Mouse (Mus musculus) embryonic facial prominence, embryonic 15.5 days (tissue): ENCODE data around the gene Angptl7. TPM values are rescaled to one million over a fixed set of nuclear protein-coding genes. Genes with fewer than 3 reads are reported as not detected.

Source experiments
- ATAC-seq: fragments of 200-750 bp; cut with Nextera tagmentation; 2 replicates; pipeline ENCODE4 v1.8.0; 2017; ENCODE audit warnings: low read depth, moderate TSS enrichment; ENCODE audit not compliant: insufficient number of reproducible peaks, low FRiP score, low TSS enrichment
- H3K27ac ChIP-seq: fragments of 300-500 bp; sonication (generic); replicated peaks from 2 replicates; pipeline ENCODE4 v1.5.1; 2015; ENCODE audit warnings: mild to moderate bottlenecking, inconsistent platforms
- H3K27me3 ChIP-seq: fragments of 300-500 bp; sonication (generic); 2 replicates; pipeline ENCODE4 v1.6.1; 2015; ENCODE audit warnings: inconsistent platforms
- H3K36me3 ChIP-seq: fragments of 300-500 bp; sonication (generic); 2 replicates; pipeline ENCODE4 v1.6.1; 2015; ENCODE audit warnings: mild to moderate bottlenecking, inconsistent platforms
- H3K4me1 ChIP-seq: fragments of 300-500 bp; sonication (generic); 2 replicates; pipeline ENCODE4 v1.6.1; 2015; ENCODE audit warnings: inconsistent platforms
- H3K4me2 ChIP-seq: fragments of 300-500 bp; sonication (generic); replicated peaks from 2 replicates; pipeline ENCODE4 v1.6.1; 2015; ENCODE audit warnings: mild to moderate bottlenecking, inconsistent platforms
- H3K4me3 ChIP-seq: fragments of 300-500 bp; sonication (generic); replicated peaks from 2 replicates; pipeline ENCODE4 v1.5.1; 2015; ENCODE audit warnings: mild to moderate bottlenecking, inconsistent platforms
- H3K9ac ChIP-seq: fragments of 300-500 bp; sonication (generic); 2 replicates; pipeline ENCODE4 v1.6.1; 2015; ENCODE audit warnings: inconsistent platforms
- H3K9me3 ChIP-seq: fragments of 300-500 bp; sonication (generic); replicated peaks from 2 replicates; pipeline ENCODE4 v1.6.1; 2016; ENCODE audit warnings: inconsistent platforms
- WGBS: fragments of 180-500 bp; shearing (Covaris S2); methylation state at CpG from one replicate; pipeline ENCODE4 v1.1.7; 2015; 5-methylcytosine and 5-hydroxymethylcytosine counted together
- polyA plus RNA-seq: library from polyadenylated mRNA; unstranded; fragments of >200 nt; fragmentation: Nextera tagmentation; extraction: Ambion mirVana; gene quantifications from 2 replicates; pipeline ENCODE4 v1.2.1, GENCODE M21; 2015

Gene Angptl7
- polyA plus RNA-seq, 1 experiment from 2014 or later, result 4.8 TPM

DNA sequence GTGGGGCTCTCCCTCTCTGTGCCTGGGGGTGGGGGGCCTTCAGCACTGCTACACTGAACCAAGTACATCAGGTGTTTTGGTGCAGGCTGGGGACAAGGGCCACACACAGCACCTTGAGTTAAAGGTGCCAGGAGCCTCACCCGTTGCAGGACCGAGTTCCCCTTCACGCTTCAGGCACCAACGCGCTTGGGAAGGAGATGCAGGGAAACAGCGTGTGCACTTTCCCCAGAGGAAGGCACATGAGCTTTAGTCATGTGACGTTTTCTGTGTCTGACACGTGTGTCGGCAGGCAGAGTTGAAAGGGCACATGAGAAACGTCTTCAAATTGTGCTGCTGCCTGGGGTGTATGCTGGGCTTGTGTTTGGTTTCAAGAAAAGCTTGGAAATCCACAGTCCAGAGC, 31.9 kb downstream of the Angptl7 start:
- no peaks in the 10 kb centered on the region for H3K27me3 ChIP-seq
- peaks cover 6% of the 10 kb centered on the region; the same call in 1 of the 2 replicates for H3K4me1 ChIP-seq
- H3K4me3 ChIP-seq, result no peak overlapping the region
- 88% methylated on average over 10 of the region's 10 CpGs for WGBS
- H3K36me3 ChIP-seq, result peaks cover 99% of the 10 kb centered on the region
- H3K9ac ChIP-seq, result no peak overlapping the region
- no peak overlapping the region for H3K27ac ChIP-seq
- H3K4me2 ChIP-seq, result no peak overlapping the region
- ATAC-seq, result no peak
- no peaks in the 10 kb centered on the region for H3K9me3 ChIP-seq

GRCm38 (mm10) chr4:148466511-148467079, 33.7 kb downstream of the Angptl7 start:
- Histone ChIP-seq H3K27ac (no peak overlapping the region), H3K9me3 (no peaks in the 10 kb centered on the region), H3K36me3 (peaks cover 98% of the 10 kb centered on the region), H3K4me3 (no peak overlapping the region), H3K27me3 (no peaks in the 10 kb centered on the region), H3K4me1 (peaks cover under 1% of the 10 kb centered on the region; the same call in 1 of the 2 replicates), H3K9ac (no peak overlapping the region), H3K4me2 (no peak overlapping the region)
- 90% methylated on average over 5 of the region's 5 CpGs for WGBS
- ATAC-seq, result no peak

GRCm38 (mm10) chr4:148464869-148465268, 35.4 kb downstream of the Angptl7 start:
- no peaks in the 10 kb centered on the region for H3K9me3 ChIP-seq
- no peaks in the 10 kb centered on the region for H3K27me3 ChIP-seq
- 92% methylated on average over 12 of the region's 12 CpGs for WGBS
- no peak overlapping the region for H3K4me3 ChIP-seq
- no peak overlapping the region for H3K9ac ChIP-seq
- H3K4me1 ChIP-seq, result no peaks in the 10 kb centered on the region
- ATAC-seq, result no peak
- H3K36me3 ChIP-seq, result peaks cover 95% of the 10 kb centered on the region
- H3K27ac ChIP-seq, result no peak overlapping the region
- H3K4me2 ChIP-seq, result no peak overlapping the region

- H3K27ac ChIP-seq, result no peak overlapping the region
- H3K27me3 ChIP-seq, result no peaks in the 10 kb centered on the region
- 95% methylated on average over 12 of the region's 12 CpGs for WGBS
- peaks cover 95% of the 10 kb centered on the region for H3K36me3 ChIP-seq
- no peak for ATAC-seq
- no peak overlapping the region for H3K4me2 ChIP-seq
- no peaks in the 10 kb centered on the region for H3K4me1 ChIP-seq
- no peak overlapping the region for H3K9ac ChIP-seq
- H3K4me3 ChIP-seq, result no peak overlapping the region
- H3K9me3 ChIP-seq, result no peaks in the 10 kb centered on the region
Measured at GRCm38 (mm10) chr4:148464301-148464700, 36.0 kb downstream of the Angptl7 start.

- Histone ChIP-seq H3K4me3 (no peak overlapping the region), H3K4me1 (no peaks in the 10 kb centered on the region), H3K27ac (no peak overlapping the region), H3K9ac (no peak overlapping the region), H3K36me3 (peaks cover 95% of the 10 kb centered on the region), H3K9me3 (no peaks in the 10 kb centered on the region), H3K4me2 (no peak overlapping the region), H3K27me3 (no peaks in the 10 kb centered on the region)
- 0 out of 2 replicates have a peak, but pooled peaks have one; percentile 30 for ATAC-seq
- 72% methylated on average over 14 of the region's 14 CpGs for WGBS
Measured at GRCm38 (mm10) chr4:148463208-148463960, 36.9 kb downstream of the Angptl7 start.

- ATAC-seq, result no peak
- Histone ChIP-seq H3K27me3 (no peaks in the 10 kb centered on the region), H3K4me1 (no peaks in the 10 kb centered on the region), H3K9me3 (no peaks in the 10 kb centered on the region), H3K4me3 (no peak overlapping the region), H3K36me3 (peaks cover 95% of the 10 kb centered on the region), H3K9ac (no peak overlapping the region), H3K4me2 (no peak overlapping the region), H3K27ac (no peak overlapping the region)
- 89% methylated on average over 13 of the region's 13 CpGs for WGBS
Measured at GRCm38 (mm10) chr4:148462717-148463116, 37.5 kb downstream of the Angptl7 start.

DNA sequence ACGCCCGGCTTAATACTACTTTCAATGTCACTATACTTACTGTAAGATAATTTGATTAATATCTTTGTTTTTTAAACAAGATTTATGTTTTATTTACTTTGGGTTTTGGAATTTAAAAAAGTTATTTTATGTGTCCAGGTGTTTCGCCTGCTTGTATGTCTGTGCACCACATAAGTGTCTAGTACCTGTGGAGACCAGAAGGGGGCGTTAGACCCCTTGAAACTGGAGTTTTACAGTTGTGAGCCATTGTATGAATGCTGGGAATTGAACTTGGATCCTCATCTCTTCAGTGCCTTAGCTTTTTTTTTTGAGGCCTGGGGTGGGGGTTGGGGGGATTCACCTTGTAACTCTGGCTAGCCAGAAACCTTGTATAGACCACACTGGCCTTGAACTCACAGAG, 38.5 kb downstream of the Angptl7 start:
- H3K36me3 ChIP-seq, result peaks cover 96% of the 10 kb centered on the region
- H3K9ac ChIP-seq, result no peak overlapping the region
- H3K4me2 ChIP-seq, result no peak overlapping the region
- H3K9me3 ChIP-seq, result no peaks in the 10 kb centered on the region
- ATAC-seq, result no peak
- H3K4me3 ChIP-seq, result no peak overlapping the region
- H3K4me1 ChIP-seq, result no peaks in the 10 kb centered on the region
- 86% methylated on average over 4 of the region's 4 CpGs for WGBS
- no peaks in the 10 kb centered on the region for H3K27me3 ChIP-seq
- H3K27ac ChIP-seq, result no peak overlapping the region

DNA sequence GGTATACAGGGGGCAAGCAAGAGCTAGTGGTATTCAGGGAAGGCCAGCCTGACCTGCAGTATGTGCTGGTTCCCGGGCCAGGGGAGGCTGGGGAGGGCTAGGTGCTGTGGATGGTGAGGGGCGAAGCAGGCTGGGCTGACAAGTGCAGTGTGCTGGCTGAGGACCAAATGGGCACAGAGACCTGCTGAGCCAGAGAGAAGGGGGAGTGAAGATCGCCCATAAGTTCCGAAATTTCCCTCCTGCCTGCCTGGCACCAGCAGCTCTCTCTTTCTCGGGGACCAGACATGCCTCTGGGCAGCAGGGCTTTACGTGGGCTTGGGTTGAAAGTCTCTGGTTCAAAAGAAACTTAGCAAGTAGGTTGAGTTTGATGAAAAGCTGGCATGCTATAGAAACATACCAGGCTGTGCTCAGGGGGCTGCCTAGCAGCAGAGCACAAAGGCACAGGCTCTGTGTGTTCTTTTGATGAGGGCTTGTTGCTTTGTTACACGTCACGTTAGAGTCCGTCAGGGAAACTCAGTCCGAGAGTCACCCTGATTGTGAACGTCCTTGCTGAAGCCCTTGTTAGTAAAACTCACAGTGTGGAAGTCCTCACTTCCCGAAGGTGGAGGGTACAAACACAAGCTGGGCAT, 39.5 kb downstream of the Angptl7 start:
- no peaks in the 10 kb centered on the region for H3K4me1 ChIP-seq
- WGBS, result 91% methylated on average over 12 of the region's 12 CpGs
- H3K27me3 ChIP-seq, result no peaks in the 10 kb centered on the region
- no peak overlapping the region for H3K9ac ChIP-seq
- no peaks in the 10 kb centered on the region for H3K9me3 ChIP-seq
- H3K4me2 ChIP-seq, result no peak overlapping the region
- ATAC-seq, result no peak
- H3K27ac ChIP-seq, result no peak overlapping the region
- H3K4me3 ChIP-seq, result no peak overlapping the region
- H3K36me3 ChIP-seq, result peaks cover 96% of the 10 kb centered on the region

GRCm38 (mm10) chr4:148455477-148456025, 44.7 kb downstream of the Angptl7 start:
- WGBS, result 94% methylated on average over 5 of the region's 5 CpGs

DNA sequence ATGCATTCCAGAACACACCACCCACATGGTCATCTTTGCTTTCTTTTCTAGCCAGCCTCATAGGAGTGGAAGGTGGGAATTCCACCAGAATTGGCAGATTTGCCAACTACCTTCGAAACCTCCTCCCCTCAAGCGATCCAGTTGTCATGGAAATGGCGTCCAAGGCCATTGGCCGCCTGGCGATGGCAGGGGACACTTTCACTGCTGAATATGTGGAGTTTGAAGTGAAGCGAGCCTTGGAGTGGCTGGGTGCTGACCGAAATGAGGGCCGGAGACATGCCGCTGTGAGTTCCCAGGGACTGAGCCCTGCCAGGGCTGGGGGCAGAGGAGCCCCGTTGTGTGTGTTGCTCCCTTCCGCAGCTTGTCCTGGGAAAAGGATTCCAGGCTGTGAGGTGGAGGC, 46.6 kb downstream of the Angptl7 start:
- Histone ChIP-seq H3K9me3 (no peaks in the 10 kb centered on the region), H3K27me3 (no peaks in the 10 kb centered on the region), H3K4me2 (no peak overlapping the region), H3K9ac (no peak overlapping the region), H3K27ac (no peak overlapping the region), H3K4me1 (peaks cover 9% of the 10 kb centered on the region), H3K36me3 (peaks cover 66% of the 10 kb centered on the region), H3K4me3 (no peak overlapping the region)
- ATAC-seq, result no peak
- 93% methylated on average over 11 of the region's 11 CpGs for WGBS

More at GRCm38 (mm10) chr4:148455477-148456025, 44.7 kb downstream of the Angptl7 start:
- Histone ChIP-seq H3K4me2 (no peak overlapping the region), H3K9me3 (no peaks in the 10 kb centered on the region), H3K4me3 (no peak overlapping the region), H3K36me3 (peaks cover 82% of the 10 kb centered on the region), H3K27me3 (no peaks in the 10 kb centered on the region), H3K9ac (no peak overlapping the region), H3K27ac (no peak overlapping the region), H3K4me1 (no peaks in the 10 kb centered on the region)
- no peak for ATAC-seq

DNA sequence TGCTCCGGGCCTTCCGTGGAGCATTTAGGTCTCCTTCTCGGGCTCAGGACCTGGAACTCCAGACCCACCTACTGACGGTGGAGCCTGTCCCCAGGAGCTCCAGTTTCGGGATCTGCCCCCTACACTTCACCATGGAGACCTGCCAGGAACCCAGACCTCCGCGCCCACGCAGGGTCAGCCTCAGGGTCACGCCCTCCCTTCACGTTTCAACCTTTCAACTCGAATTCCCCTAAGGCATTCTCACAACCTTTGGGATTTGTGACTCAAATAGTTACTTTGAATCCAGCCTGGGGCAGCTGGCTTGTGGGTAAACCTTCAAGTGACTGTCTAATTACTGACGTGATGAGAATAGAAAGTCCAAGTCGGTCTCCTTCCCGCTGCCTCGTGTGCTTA, 51.4 kb downstream of the Angptl7 start:
- Histone ChIP-seq H3K4me2 (peak overlapping the region; percentile 71), H3K27me3 (no peaks in the 10 kb centered on the region), H3K27ac (peak overlapping the region; percentile 63), H3K9me3 (no peaks in the 10 kb centered on the region), H3K9ac (peak overlapping the region; percentile 88), H3K36me3 (peaks cover 17% of the 10 kb centered on the region), H3K4me3 (peak overlapping the region; percentile 97), H3K4me1 (peaks cover 21% of the 10 kb centered on the region)
- 1% methylated on average over 15 of the region's 15 CpGs for WGBS
- no peak for ATAC-seq
